Mouse (Mus musculus): ENCODE measurements around the gene Als2cr12. TPM values are rescaled to one million over a fixed set of nuclear protein-coding genes. Genes with fewer than 3 reads are reported as not detected.
A peak's percentile ranks its signal among the peaks of the same experiment; 100 is the strongest.

The Als2cr12 gene
- polyA plus RNA-seq, 1 experiment = 0.16 TPM

DNA sequence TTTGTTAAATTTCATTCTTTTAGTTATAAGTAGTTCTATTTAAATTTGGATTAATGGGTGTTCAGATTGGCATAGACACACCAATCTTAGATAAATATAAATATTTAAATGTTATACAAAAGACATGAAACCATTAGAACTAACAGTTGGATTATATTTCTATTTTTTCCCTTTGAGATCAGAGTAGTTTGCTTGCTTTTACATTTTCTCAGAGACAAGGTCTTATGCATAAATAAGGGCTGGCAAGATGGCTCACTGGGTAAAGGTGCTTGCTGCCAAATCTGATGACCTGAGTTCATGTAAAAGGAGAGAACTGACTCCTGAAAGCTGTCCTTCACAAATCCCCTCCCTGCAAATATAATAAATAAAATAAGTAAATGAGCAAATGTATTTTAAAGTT is 29.3 kb upstream of the Als2cr12 start:
- Histone ChIP-seq H3K4me3 (ENCODE audit: control insufficient read depth, insufficient read depth, low read length) (no peak overlapping the region), H3K27me3 (ENCODE audit: control insufficient read depth, insufficient read depth, low read length) (no peaks in the 10 kb centered on the region), H3K4me1 (replicated peaks; ENCODE audit: control insufficient read depth, insufficient read depth, low read length) (peaks cover 21% of the 10 kb centered on the region), H3K36me3 (ENCODE audit: control insufficient read depth, insufficient read depth, low read length) (peaks cover 44% of the 10 kb centered on the region), H3K27ac (ENCODE audit: control insufficient read depth, insufficient read depth, low read length) (no peak overlapping the region)
- DNase-seq = no peak
- TF ChIP-seq CTCF (IDR thresholded peaks at IDR 0.05; ENCODE audit: borderline replicate concordance, control insufficient read depth, extremely low read depth, insufficient read depth, low read length, poor library complexity) = no peak
- TF ChIP-seq POLR2A (IDR thresholded peaks at IDR 0.05; ENCODE audit: control insufficient read depth, extremely low read depth, insufficient read depth, low read length, poor library complexity) = no peak

DNA sequence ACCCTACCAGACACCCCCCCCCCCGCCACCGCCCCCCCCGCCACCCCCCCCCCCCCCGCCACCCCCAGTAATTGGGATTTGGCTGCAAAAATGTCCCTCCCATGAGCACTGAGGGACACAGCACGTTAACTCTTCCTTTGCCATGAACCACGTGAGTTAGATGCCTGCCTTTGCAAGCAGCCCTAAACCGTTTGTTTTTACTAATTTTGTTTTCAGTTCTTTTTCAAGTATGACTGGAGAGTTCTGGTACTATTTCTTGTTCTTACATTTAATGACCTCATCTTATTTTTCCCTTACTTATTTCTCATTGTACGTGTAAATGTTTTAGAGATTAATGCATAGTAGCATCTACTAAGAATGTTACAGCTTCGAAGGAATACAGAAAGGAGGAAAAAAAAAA is 28.7 kb upstream of the Als2cr12 start:
- H3K36me3 ChIP-seq (ENCODE audit: control insufficient read depth, insufficient read depth, low read length) = peaks cover 39% of the 10 kb centered on the region
- H3K4me1 ChIP-seq (replicated peaks; ENCODE audit: control insufficient read depth, insufficient read depth, low read length) = peaks cover 27% of the 10 kb centered on the region
- H3K4me3 ChIP-seq (ENCODE audit: control insufficient read depth, insufficient read depth, low read length) = no peak overlapping the region
- 87% methylated on average over 9 of the region's 9 CpGs for WGBS
- TF ChIP-seq CTCF (IDR thresholded peaks at IDR 0.05; ENCODE audit: borderline replicate concordance, control insufficient read depth, extremely low read depth, insufficient read depth, low read length, poor library complexity) (no peak), POLR2A (IDR thresholded peaks at IDR 0.05; ENCODE audit: control insufficient read depth, extremely low read depth, insufficient read depth, low read length, poor library complexity) (no peak)
- DNase-seq = no peak
- H3K27me3 ChIP-seq (ENCODE audit: control insufficient read depth, insufficient read depth, low read length) = no peaks in the 10 kb centered on the region
- H3K27ac ChIP-seq (ENCODE audit: control insufficient read depth, insufficient read depth, low read length) = no peak overlapping the region

DNA sequence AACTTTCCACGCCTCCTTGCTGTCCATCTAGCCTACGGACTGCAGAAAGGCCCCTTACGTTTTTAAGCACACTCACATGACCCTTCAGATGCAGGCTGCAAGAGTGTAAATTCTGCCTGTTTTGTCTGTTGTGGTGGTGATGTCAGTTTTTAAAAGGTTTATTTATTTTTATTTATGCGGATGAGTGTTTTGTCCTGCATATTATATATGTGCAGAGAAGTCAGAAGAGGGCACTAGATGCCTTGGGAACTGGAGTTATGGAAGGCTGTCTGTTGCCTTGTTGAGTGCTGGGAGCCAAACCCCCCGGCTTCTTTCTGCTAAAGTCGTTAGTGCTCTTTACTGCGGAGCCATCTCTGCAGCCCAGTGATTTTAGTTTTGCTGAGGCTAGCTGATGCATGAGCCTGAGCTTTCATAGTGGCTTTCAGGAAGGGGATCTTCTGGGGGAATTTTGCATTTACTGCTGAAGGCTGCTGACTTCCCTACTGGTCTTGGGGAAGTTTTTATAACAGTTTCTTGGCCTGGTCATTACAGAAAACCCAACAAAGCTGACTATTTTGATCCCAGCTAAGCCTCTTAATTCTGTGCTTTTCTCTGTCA is 28.1 kb upstream of the Als2cr12 start:
- 85% methylated on average over 7 of the region's 7 CpGs for WGBS
- no peak for DNase-seq
- H3K4me3 ChIP-seq (ENCODE audit: control insufficient read depth, insufficient read depth, low read length) = no peak overlapping the region
- H3K27ac ChIP-seq (ENCODE audit: control insufficient read depth, insufficient read depth, low read length) = no peak overlapping the region; the same call in 1 of the 2 replicates
- H3K27me3 ChIP-seq (ENCODE audit: control insufficient read depth, insufficient read depth, low read length) = no peaks in the 10 kb centered on the region
- H3K4me1 ChIP-seq (replicated peaks; ENCODE audit: control insufficient read depth, insufficient read depth, low read length) = peaks cover 32% of the 10 kb centered on the region
- TF ChIP-seq CTCF (IDR thresholded peaks at IDR 0.05; ENCODE audit: borderline replicate concordance, control insufficient read depth, extremely low read depth, insufficient read depth, low read length, poor library complexity) (no peak), POLR2A (IDR thresholded peaks at IDR 0.05; ENCODE audit: control insufficient read depth, extremely low read depth, insufficient read depth, low read length, poor library complexity) (no peak)
- H3K36me3 ChIP-seq (ENCODE audit: control insufficient read depth, insufficient read depth, low read length) = peaks cover 32% of the 10 kb centered on the region

DNA sequence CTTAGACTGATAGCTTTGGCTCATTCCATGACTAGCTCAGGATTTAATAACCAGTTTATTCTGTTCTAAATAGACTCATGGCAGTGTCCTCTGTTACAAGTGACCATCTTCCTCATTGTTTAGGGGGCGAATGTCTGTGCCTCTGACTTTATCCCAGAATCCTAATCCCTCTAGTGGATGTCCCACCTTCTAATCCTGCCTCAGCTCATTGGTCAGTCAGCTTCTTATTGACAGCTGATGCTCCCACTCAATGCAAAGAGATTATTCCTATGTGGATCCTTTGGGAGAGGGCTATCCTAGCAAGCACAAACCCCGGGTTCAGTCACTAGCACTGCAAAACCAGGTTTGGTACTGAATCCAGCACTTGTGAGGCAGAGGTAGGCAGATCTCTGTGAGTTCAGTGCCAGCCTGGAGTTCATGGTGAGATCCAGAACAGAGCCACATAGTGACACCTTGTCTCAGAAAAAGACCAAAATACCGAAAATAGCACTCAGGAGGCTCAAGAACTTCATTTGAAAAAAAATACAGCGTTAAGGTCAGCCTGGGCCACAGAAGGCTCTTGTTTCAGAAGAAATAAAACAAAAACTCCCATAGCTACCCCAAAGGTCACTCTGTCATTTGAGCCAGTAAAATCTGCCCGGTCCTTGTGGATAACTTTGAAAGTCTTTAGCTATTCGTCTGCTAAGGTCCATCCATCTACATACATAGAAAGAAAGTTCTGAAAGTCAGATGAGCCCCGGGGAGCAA is 27.4 kb upstream of the Als2cr12 start:
- no peak overlapping the region for H3K4me3 ChIP-seq (ENCODE audit: control insufficient read depth, insufficient read depth, low read length)
- peaks cover 37% of the 10 kb centered on the region for H3K4me1 ChIP-seq (replicated peaks; ENCODE audit: control insufficient read depth, insufficient read depth, low read length)
- no peak overlapping the region for H3K27ac ChIP-seq (ENCODE audit: control insufficient read depth, insufficient read depth, low read length)
- TF ChIP-seq POLR2A (IDR thresholded peaks at IDR 0.05; ENCODE audit: control insufficient read depth, extremely low read depth, insufficient read depth, low read length, poor library complexity) = no peak
- TF ChIP-seq CTCF (IDR thresholded peaks at IDR 0.05; ENCODE audit: borderline replicate concordance, control insufficient read depth, extremely low read depth, insufficient read depth, low read length, poor library complexity) = no peak
- peaks cover 26% of the 10 kb centered on the region for H3K36me3 ChIP-seq (ENCODE audit: control insufficient read depth, insufficient read depth, low read length)
- DNase-seq = no peak
- 90% methylated on average over 7 of the region's 7 CpGs for WGBS
- no peaks in the 10 kb centered on the region for H3K27me3 ChIP-seq (ENCODE audit: control insufficient read depth, insufficient read depth, low read length)

DNA sequence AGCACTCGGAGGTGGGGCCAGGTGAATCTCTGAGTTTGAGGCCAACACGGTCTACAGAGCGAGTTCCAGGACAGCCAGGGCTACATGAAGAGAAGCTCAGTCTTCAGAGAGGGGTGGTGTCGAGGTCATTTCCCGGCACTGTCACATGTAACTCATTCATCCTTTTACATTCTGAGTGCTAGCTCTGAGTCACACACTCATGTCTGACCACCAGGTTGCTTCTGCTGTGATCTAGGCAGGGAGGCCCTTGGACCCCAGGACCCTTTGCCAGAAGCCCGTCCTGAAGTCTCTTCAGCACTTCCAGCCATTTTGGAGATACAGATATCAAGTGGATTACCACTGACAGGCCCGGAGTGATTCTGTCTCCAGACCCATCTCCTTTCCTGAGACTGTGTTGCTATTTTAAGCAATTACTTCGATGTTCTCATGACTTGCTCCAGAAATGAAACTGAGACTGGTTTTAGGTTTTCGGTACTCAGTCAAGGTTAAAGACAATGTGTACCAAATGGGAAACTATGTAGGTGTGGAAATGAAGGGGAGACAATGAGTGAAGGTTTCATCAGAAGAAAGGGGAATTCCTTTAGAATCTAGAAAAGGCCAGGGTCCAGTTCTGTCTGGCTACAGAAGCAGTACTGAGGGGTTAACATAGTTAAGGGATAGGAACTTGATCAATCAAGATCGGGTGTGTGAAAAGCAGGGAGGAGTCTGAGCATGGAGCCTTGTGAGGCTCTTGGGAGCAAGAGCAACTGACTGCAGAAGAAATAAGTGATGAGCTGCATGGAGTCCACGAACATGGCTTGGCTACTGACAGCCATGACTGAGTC is 26.5 kb upstream of the Als2cr12 start:
- H3K36me3 ChIP-seq (ENCODE audit: control insufficient read depth, insufficient read depth, low read length) = peaks cover 22% of the 10 kb centered on the region
- H3K27ac ChIP-seq (ENCODE audit: control insufficient read depth, insufficient read depth, low read length) = peak overlapping the region; percentile 72
- 72% methylated on average over 11 of the region's 11 CpGs for WGBS
- TF ChIP-seq CTCF (IDR thresholded peaks at IDR 0.05; ENCODE audit: borderline replicate concordance, control insufficient read depth, extremely low read depth, insufficient read depth, low read length, poor library complexity) (no peak), POLR2A (IDR thresholded peaks at IDR 0.05; ENCODE audit: control insufficient read depth, extremely low read depth, insufficient read depth, low read length, poor library complexity) (no peak)
- no peak overlapping the region for H3K4me3 ChIP-seq (ENCODE audit: control insufficient read depth, insufficient read depth, low read length)
- no peak for DNase-seq
- no peaks in the 10 kb centered on the region for H3K27me3 ChIP-seq (ENCODE audit: control insufficient read depth, insufficient read depth, low read length)
- peaks cover 37% of the 10 kb centered on the region for H3K4me1 ChIP-seq (replicated peaks; ENCODE audit: control insufficient read depth, insufficient read depth, low read length)

DNA sequence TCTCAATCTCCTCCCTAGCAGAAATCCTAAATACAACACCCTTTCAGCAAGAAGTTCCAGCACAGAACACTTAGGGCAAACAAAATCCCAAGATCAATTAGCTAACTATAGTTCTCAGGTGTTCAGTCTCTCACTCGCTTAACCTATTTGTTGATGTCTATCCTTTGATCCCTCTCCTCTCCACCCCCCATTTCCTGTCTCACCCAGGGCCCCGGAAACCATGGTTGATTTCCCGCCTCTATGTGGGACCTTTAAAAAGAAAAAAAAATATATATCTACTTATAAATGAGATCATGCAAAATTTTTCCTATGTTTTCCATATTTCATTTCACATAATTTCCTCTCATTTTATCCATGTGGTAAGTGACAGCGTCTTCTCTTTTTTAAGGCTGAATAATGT is 25.2 kb upstream of the Als2cr12 start:
- peak; percentile 77 for DNase-seq
- H3K27ac ChIP-seq (ENCODE audit: control insufficient read depth, insufficient read depth, low read length) = peak overlapping the region; percentile 87

More for the DNA sequence above, 25.2 kb upstream of the Als2cr12 start:
- TF ChIP-seq CTCF (IDR thresholded peaks at IDR 0.05; ENCODE audit: borderline replicate concordance, control insufficient read depth, extremely low read depth, insufficient read depth, low read length, poor library complexity) (no peak), POLR2A (IDR thresholded peaks at IDR 0.05; ENCODE audit: control insufficient read depth, extremely low read depth, insufficient read depth, low read length, poor library complexity) (no peak)
- Histone ChIP-seq H3K27me3 (ENCODE audit: control insufficient read depth, insufficient read depth, low read length) (no peaks in the 10 kb centered on the region), H3K4me3 (ENCODE audit: control insufficient read depth, insufficient read depth, low read length) (no peak overlapping the region), H3K4me1 (replicated peaks; ENCODE audit: control insufficient read depth, insufficient read depth, low read length) (peaks cover 42% of the 10 kb centered on the region), H3K36me3 (ENCODE audit: control insufficient read depth, insufficient read depth, low read length) (peaks cover 21% of the 10 kb centered on the region)
- 5% methylated on average over 4 of the region's 4 CpGs for WGBS

All from thymus, adult 2 months (tissue).